Mouse (Mus musculus) gastrocnemius, adult 8-10 months (tissue): Measurements from ENCODE around the gene Proca1. TPM values are rescaled to one million over a fixed set of nuclear protein-coding genes. Genes with fewer than 3 reads are reported as not detected.
A peak's percentile ranks its signal among the peaks of the same experiment; 100 is the strongest.

Experiments used
- DNase-seq, 2 experiments: peaks; one replicate each; pipeline ENCODE4 v3.0.0; 2022; ENCODE audit warnings: low spot score in 2 of 2
- total RNA-seq, 4 experiments: library from RNA; stranded (reverse); gene quantifications; 2 replicates each; pipeline ENCODE4 v1.2.4; 2022

The Proca1 gene
- total RNA-seq, result under 1 TPM; 0.34 to 0.88 (median 0.52) TPM

GRCm38 (mm10) chr11:78193113-78193512 lies at the start of gene Proca1:
Proca1 (plus strand) TSS chr11:78193392.
- DNase-seq, result no peak

GRCm38 (mm10) chr11:78143520-78143919 lies 49.7 kb upstream of the Proca1 start:
- DNase-seq, result no peak

GRCm38 (mm10) chr11:78146168-78146567 lies 47.0 kb upstream of the Proca1 start:
- no peak for DNase-seq

GRCm38 (mm10) chr11:78146707-78147543 lies 46.3 kb upstream of the Proca1 start:
- no peak for DNase-seq

- no peak for DNase-seq
These were observed 42.0 kb upstream of the Proca1 start for GRCm38 (mm10) chr11:78151161-78151560.

- no peak for DNase-seq
These were observed 40.6 kb upstream of the Proca1 start for GRCm38 (mm10) chr11:78152299-78153231.

- DNase-seq, result no peak
These were observed 39.4 kb upstream of the Proca1 start for GRCm38 (mm10) chr11:78153778-78154177.

GRCm38 (mm10) chr11:78155674-78156073 lies 37.5 kb upstream of the Proca1 start:
- no peak for DNase-seq

- no peak for DNase-seq
These were observed 37.0 kb upstream of the Proca1 start for GRCm38 (mm10) chr11:78156156-78156699.

GRCm38 (mm10) chr11:78159096-78159495 lies 34.1 kb upstream of the Proca1 start:
- DNase-seq, result peak; percentile 62 to 68

GRCm38 (mm10) chr11:78159557-78159956 lies 33.6 kb upstream of the Proca1 start:
- DNase-seq, result no peak

GRCm38 (mm10) chr11:78160171-78160570 lies 33.0 kb upstream of the Proca1 start:
- no peak for DNase-seq

- no peak for DNase-seq
These were observed 32.5 kb upstream of the Proca1 start for GRCm38 (mm10) chr11:78160675-78161074.

- DNase-seq, result no peak
These were observed 32.0 kb upstream of the Proca1 start for GRCm38 (mm10) chr11:78161169-78161568.

GRCm38 (mm10) chr11:78161968-78162367 lies 31.2 kb upstream of the Proca1 start:
- DNase-seq, result no peak

- peak in 1 of 2 experiments; percentile 67 for DNase-seq
These were observed 30.7 kb upstream of the Proca1 start for GRCm38 (mm10) chr11:78162504-78162903.

- DNase-seq, result no peak
These were observed 30.1 kb upstream of the Proca1 start for GRCm38 (mm10) chr11:78163045-78163444.

GRCm38 (mm10) chr11:78163681-78164603 lies 29.2 kb upstream of the Proca1 start:
- DNase-seq, result no peak

GRCm38 (mm10) chr11:78164604-78164923 lies 28.6 kb upstream of the Proca1 start:
- no peak for DNase-seq

- DNase-seq, result peak; percentile 62 to 75
These were observed 28.1 kb upstream of the Proca1 start, which contains the start of gene Traf4 for GRCm38 (mm10) chr11:78164924-78165760. Traf4 (minus strand) TSS chr11:78165589.
